Mouse (Mus musculus) layer of hippocampus, postnatal 10 days (tissue): ENCODE results near the gene Rfx1. TPM values are rescaled to one million over a fixed set of nuclear protein-coding genes. Genes with fewer than 3 reads are reported as not detected.

Experiments
- DNase-seq, 2 experiments: peaks; one replicate each; pipeline ENCODE4 v3.0.0; 2021; ENCODE audit warnings: low spot score in 2 of 2
- microRNA-seq, 2 experiments: library from miRNA; unstranded; fragments of <30 nt; microRNA quantifications; one replicate each; pipeline ENCODE4 v1.2.0; 2021
- total RNA-seq, 2 experiments: library from RNA; stranded (reverse); gene quantifications; 2 replicates each; pipeline ENCODE4 v1.2.3; 2021

Gene Rfx1
- total RNA-seq, 2 experiments from 2014 or later = 20.9 to 21.5 TPM

DNA sequence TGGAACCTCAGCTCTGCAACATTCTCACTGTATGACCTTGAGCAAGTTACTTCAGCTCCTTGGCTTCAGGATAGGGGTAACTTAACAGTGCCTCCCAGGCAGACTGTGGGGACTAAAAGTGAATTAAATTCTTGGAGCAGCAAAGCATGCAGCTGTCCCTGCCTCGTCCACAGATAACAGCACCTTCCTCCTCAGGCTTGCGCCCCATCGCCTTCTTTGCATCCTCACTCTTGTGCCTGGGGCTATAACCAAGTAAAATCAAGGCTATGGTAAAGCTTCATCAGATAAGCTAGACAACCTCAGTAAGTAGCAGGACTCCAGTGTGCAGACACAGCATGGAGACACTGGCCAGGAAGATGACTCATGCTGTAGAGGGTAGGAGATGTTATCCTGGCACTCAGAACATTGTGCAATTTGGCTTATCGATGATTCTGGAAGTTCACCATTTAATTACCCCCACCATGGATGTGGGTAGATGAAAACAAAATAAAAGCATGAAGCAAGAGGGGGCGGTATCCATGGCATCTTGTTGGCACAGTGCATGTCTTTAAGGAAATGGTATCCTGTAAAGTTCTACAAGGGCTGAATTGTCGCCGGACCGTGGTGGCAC is 78.1 kb downstream of the Rfx1 start:
- no peak for DNase-seq

Small RNAs within 50 kb of the gene (microRNA-seq; reads per million reads assigned to microRNA genes)
- gene Mir709 = 0 reads per million in 2 experiments

Other genes starting within 250 kb of the Rfx1 start
- gene Adgrl1, start 166.7 kb upstream of the Rfx1 start, total RNA-seq = 100 to 1,000 TPM; 360 to 379 TPM
- gene Gm10644, start 111.6 kb upstream of the Rfx1 start, total RNA-seq = under 1 TPM; 0.22 to 0.37 TPM
- 1 to 10 TPM; 2.0 to 2.1 TPM for gene Asf1b, start 111.3 kb upstream of the Rfx1 start, total RNA-seq
- gene Prkaca, start 93.8 kb upstream of the Rfx1 start, total RNA-seq = 100 to 1,000 TPM; 240 to 254 TPM
- gene Samd1, start 69.2 kb upstream of the Rfx1 start, total RNA-seq = 10 to 100 TPM; 54.1 to 56.4 TPM
- under 1 TPM; 0.49 to 0.66 TPM for gene 1700067K01Rik, start 65.3 kb upstream of the Rfx1 start, total RNA-seq
- gene 2210011C24Rik, start 54.7 kb upstream of the Rfx1 start, total RNA-seq = not detected
- 10 to 100 TPM; 11.2 to 13.5 TPM for gene Palm3, start 45.4 kb upstream of the Rfx1 start, total RNA-seq
- gene Il27ra, start 24.2 kb upstream of the Rfx1 start, total RNA-seq = 1 to 10 TPM; 1.4 to 1.7 TPM
- not detected for gene Rln3, start 21.8 kb upstream of the Rfx1 start, total RNA-seq
- gene Gm10643, start 1.7 kb upstream of the Rfx1 start, total RNA-seq = 1 to 10 TPM; 3.0 to 5.3 TPM
- gene Dcaf15, start 37.9 kb downstream of the Rfx1 start, total RNA-seq = 10 to 100 TPM; 31.8 to 31.9 TPM
- not detected for gene Podnl1, start 59.2 kb downstream of the Rfx1 start, total RNA-seq
- gene Cc2d1a, start 81.1 kb downstream of the Rfx1 start, total RNA-seq = 10 to 100 TPM; 59.8 to 68.1 TPM
- 1 to 10 TPM; 1.5 to 1.7 TPM for gene 4930432K21Rik, start 81.2 kb downstream of the Rfx1 start, total RNA-seq
- gene Nanos3, start 118.4 kb downstream of the Rfx1 start, total RNA-seq = 1 to 10 TPM; 7.8 to 8.4 TPM
- 10 to 100 TPM; 18.0 to 18.3 TPM for gene Zswim4, start 170.2 kb downstream of the Rfx1 start, total RNA-seq
- 100 to 1,000 TPM; 138 to 140 TPM for gene D8Ertd738e, start 182.9 kb downstream of the Rfx1 start, total RNA-seq
- gene Mri1, start 190.5 kb downstream of the Rfx1 start, total RNA-seq = 10 to 100 TPM; 27.4 to 29.0 TPM
- 10 to 100 TPM; 22.1 to 25.5 TPM for gene Ccdc130, start 203.5 kb downstream of the Rfx1 start, total RNA-seq